Mouse (Mus musculus): ENCODE results near the gene Coro2a.

Coro2a gene

DNA sequence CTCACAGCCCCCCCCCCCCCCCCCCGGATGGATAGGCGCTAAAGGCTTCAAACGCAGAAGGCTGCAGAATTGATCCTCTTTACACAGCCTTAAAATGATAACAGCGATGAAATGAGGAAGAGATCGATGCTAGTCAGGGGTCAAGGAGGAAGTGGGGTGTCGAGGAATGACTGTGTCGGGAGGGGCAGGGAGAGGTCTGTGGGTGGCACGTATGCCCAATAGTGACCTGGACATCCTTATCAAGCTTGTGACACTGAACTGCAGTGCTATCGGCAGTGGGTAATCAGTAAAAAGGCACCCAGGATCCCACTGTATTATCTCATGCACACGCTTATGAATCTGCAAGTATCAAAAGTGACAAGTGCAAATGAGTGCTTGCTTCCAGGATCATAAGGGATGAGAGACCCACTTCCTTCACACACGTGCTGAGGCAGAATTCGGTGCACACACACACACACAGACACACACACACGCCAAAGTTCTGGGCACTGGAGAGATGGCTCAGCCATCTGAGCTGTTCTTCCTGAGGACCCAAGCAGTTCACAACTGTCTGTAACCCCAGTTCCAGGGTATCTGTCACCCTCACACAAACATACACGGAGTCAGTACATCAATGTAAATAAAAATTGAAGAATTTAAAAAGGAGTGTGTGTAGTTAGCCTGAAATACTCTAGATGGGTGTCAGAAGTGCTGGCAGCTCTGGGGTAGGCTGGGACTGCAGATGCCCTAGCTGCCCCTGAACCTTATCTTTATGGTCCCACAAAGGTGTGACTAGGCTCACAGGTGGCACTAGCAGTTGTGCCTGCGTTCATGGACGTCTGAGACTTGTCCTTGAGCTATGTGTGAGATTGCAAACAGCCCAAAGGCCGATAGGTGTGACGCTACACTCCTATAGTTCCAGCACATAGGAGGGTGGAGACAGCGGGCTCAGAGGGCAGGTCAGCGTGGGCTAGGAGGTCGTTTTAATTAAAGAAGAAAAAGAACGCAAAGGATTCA lies 43.0 kb downstream of the Coro2a start:
- DNase-seq (ENCODE audit: low spot score), result no peak

- DNase-seq (ENCODE audit: low spot score), result no peak
Observed at GRCm38 (mm10) chr4:46556933-46557332, 45.1 kb downstream of the Coro2a start.

- DNase-seq (ENCODE audit: low spot score), result no peak
Observed at GRCm38 (mm10) chr4:46555762-46556161, 46.2 kb downstream of the Coro2a start.

GRCm38 (mm10) chr4:46554295-46555069 lies 47.5 kb downstream of the Coro2a start:
- DNase-seq (ENCODE audit: low spot score), result no peak

- DNase-seq (ENCODE audit: low spot score), result no peak
Observed at GRCm38 (mm10) chr4:46553864-46554263, 48.1 kb downstream of the Coro2a start.

DNA sequence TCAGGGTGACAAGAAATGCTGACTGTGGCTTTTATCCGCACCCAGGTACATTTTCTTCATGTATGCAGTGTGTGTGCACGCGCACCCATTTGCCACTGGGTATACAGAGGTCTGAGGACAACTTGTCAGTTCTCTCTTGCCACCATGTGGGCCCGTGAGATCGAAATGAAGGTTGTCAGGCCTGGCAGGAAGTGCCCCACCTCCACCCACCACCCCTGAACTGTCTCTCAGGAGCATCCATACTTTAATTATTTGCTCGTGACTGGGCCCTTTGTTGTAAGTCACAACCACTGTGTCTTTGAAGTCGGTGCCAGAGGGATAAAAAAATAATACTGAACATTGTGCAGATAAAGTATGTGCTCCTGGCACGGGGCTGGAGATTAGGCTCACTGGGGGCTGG lies 51.6 kb downstream of the Coro2a start:
- DNase-seq (ENCODE audit: low spot score), result no peak

DNA sequence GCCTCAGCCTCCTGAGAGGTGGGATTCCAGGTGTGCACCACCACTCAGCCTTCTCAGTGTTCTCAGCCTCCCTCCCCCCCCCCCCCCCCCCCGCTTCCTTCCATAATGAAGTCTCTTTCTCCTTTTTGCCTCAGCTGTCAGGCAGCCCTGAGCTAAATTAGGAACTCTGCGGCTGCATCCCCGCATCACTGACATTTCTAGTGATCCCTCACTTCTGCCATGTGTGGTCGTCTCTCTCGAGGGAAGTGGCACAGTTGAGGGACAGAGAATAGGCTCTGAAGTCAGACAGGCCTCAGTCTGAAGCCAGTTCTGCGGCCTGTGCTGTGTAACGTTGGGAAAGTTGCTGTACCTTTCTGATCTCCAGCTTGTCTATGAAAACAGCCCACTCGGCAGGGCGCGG lies 52.0 kb downstream of the Coro2a start:
- no peak for DNase-seq (ENCODE audit: low spot score)

GRCm38 (mm10) chr4:46546709-46547108 lies 55.3 kb downstream of the Coro2a start:
- no peak for DNase-seq (ENCODE audit: low spot score)

GRCm38 (mm10) chr4:46545498-46545897 lies 56.5 kb downstream of the Coro2a start:
- no peak for DNase-seq (ENCODE audit: low spot score)

GRCm38 (mm10) chr4:46544313-46544712 lies 57.7 kb downstream of the Coro2a start:
- no peak for DNase-seq (ENCODE audit: low spot score)

DNA sequence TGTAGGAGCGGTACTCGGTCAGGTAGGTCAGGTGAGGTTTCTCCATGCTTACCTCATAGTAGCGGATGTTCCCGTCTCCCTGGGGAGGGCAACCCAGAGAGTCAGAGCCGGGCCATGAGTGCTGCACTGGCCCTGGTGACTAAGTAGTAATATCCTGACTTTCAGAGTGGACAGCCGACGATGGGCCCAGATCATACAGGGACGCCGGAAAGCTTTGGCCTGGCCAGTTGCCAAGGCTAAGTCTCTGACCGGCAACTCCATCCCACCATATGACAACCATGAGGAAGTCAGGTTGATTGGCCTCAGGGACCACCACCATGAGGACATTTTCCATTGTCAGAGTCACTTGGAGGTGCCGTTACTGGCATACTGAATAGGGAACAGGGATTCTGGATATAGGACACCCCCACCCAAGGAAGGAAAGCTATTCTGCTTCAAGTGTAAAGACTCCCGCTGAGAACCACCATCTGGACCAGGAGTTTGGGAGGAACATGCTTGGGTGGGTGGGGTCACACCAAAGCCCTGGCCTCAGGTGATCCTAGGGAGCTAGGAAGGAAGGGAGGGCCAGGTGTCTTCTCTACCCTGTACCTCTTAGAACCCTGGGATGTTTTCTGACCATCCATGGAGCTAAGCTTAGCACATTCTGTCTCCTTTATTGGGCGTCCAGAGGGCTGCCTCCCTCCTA lies 58.5 kb downstream of the Coro2a start:
- DNase-seq (ENCODE audit: low spot score), result no peak

- no peak for DNase-seq (ENCODE audit: low spot score)
Observed at GRCm38 (mm10) chr4:46541707-46542106, 60.3 kb downstream of the Coro2a start.

- DNase-seq (ENCODE audit: low spot score), result no peak
Observed at GRCm38 (mm10) chr4:46539167-46539566, 62.8 kb downstream of the Coro2a start.

DNA sequence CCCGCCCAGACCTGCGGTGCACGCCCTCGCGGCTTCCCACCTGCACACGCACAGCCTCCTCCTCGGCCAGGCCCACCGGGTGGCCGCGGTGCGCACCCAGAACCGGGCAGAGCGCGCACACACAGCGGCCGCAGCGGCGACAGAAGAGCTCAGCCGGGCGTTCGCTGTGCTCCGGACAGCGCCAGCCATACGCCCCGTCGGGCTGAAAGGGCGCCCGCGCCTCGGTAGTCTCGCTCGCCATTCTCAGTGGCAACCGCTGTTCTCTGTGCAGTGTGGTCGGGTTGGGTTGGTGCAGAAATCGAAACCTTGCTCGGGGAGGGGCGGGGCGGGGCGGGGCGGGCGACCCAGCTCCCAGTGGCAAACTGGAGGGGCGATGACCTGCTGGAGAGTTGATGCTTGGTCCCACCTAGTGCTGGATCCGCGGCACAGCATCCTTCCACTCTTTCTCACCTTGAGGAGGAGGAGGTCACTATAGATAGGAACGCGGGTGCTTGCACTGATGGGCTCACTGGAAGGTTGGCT lies 66.1 kb downstream of the Coro2a start, which contains the start of gene Trim14:
Trim14 (minus strand) TSS at position 302 of the 522 bp plus-strand sequence.
- no peak for DNase-seq (ENCODE audit: low spot score)

DNA sequence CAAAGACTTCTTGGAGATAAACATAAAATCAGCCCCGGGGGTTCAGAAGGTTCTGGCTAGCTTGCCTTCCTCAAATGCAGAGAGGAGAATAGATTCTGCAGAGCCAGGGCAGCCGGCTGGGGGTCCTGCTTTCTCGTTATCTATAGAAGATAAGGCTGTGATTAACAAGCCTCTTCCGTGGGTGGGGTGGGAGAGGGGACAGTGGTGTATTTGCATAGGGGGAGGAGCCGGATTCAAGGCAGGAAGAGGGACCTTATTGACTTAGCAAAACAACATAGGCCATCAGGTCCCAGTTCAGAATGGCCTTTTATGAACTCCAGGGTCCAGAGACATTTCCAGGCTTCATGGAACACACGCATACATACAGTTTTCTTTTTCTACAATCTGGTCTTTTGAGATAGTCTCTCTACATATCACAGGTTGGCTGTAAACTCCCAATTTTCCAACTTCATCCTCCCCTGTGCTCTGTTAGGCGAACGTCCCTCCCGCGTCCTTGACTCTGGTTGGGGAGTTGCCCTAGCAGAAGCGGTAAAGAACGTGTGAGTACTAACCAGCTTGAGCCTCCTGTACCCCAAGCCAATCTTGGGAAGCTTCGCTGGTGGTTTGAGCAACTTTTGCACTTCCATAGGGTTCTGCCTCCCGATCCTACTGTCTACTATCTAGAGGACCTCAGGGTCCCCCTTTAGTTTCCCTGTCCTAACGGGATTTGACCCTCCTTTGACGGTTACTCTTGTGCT lies 66.7 kb downstream of the Coro2a start:
- no peak for DNase-seq (ENCODE audit: low spot score)

GRCm38 (mm10) chr4:46533934-46534720 lies 67.9 kb downstream of the Coro2a start:
- no peak for DNase-seq (ENCODE audit: low spot score)

DNA sequence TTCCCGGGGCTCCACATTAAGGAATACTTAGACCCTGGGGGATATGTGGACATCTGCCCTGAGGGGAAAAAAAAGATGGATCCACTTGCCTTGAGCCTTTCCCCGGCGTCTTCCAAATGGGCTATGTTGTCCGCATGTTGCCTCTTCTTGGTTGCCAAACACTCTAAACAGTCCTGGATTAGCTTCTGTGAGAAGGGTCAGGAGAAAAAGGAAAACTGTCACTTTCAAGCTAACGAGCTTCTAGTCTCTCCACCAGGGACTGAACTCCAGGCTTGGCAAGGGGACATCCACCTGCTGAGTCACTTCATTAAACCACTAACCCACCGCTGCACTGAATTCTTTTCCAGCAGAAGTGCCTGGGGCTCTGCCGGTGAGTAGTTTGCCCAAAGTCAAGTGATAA lies 69.1 kb downstream of the Coro2a start:
- no peak for DNase-seq (ENCODE audit: low spot score)

GRCm38 (mm10) chr4:46532511-46532910 lies 69.5 kb downstream of the Coro2a start:
- no peak for DNase-seq (ENCODE audit: low spot score)

DNA sequence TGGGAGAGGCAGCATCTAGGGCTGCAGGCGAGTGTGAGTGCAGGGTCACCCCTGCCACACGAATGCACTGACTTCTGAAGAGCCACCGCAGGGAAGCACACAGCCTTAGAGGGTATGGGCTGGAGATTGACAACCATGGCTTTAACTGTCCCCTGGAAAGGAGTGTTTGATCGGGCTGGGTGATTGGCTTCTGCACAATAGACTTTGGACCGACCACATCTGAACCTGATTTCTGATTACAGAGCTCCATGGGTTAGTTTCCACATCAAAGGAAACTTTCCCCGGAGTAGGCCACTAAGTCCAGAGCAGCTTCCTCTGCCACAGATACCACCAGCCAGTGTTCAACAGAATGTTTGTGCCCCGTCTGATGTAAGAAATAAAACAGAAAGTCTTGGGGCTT lies 72.3 kb downstream of the Coro2a start:
- DNase-seq (ENCODE audit: low spot score), result no peak

GRCm38 (mm10) chr4:46527558-46527926 lies 74.5 kb downstream of the Coro2a start:
- no peak for DNase-seq (ENCODE audit: low spot score)
